Mouse (Mus musculus) heart, embryonic 11.5 days (tissue): Measurements from ENCODE around the gene Dock1. TPM values are rescaled to one million over a fixed set of nuclear protein-coding genes. Genes with fewer than 3 reads are reported as not detected.

Experiments
- ATAC-seq: fragments of 200-750 bp; cut with Nextera tagmentation; replicated peaks from 2 replicates; pipeline ENCODE4 v1.8.0; 2017; ENCODE audit warnings: moderate library complexity; ENCODE audit not compliant: insufficient number of reproducible peaks, low FRiP score, low TSS enrichment
- H3K27ac ChIP-seq: fragments of 300-500 bp; sonication (generic); 2 replicates; pipeline ENCODE4 v1.5.1; 2014; ENCODE audit warnings: mild to moderate bottlenecking, low read depth, low read length
- H3K27me3 ChIP-seq: fragments of 300-500 bp; sonication (generic); 2 replicates; pipeline ENCODE4 v1.6.1; 2014; ENCODE audit warnings: mild to moderate bottlenecking, low read length, mixed read lengths; ENCODE audit not compliant: control insufficient read depth, insufficient read depth
- H3K36me3 ChIP-seq: fragments of 300-500 bp; sonication (generic); 2 replicates; pipeline ENCODE4 v1.6.1; 2014; ENCODE audit warnings: mild to moderate bottlenecking, low read length, moderate library complexity, mixed read lengths; ENCODE audit not compliant: control insufficient read depth, insufficient read depth
- H3K4me1 ChIP-seq: fragments of 300-500 bp; sonication (generic); 2 replicates; pipeline ENCODE4 v1.6.1; 2014; ENCODE audit warnings: low read length; ENCODE audit not compliant: control insufficient read depth, insufficient read depth
- H3K4me2 ChIP-seq: fragments of 300-500 bp; sonication (generic); 2 replicates; pipeline ENCODE4 v1.6.1; 2014; ENCODE audit warnings: mild to moderate bottlenecking, moderate library complexity
- H3K4me3 ChIP-seq: fragments of 300-500 bp; sonication (generic); 2 replicates; pipeline ENCODE4 v1.5.1; 2014; ENCODE audit warnings: low read depth, low read length
- H3K9ac ChIP-seq: fragments of 300-500 bp; sonication (generic); 2 replicates; pipeline ENCODE4 v1.6.1; 2014; ENCODE audit warnings: mild to moderate bottlenecking, low read depth, low read length, moderate library complexity
- H3K9me3 ChIP-seq: fragments of 300-500 bp; sonication (generic); replicated peaks from 2 replicates; pipeline ENCODE4 v1.6.1; 2016; ENCODE audit warnings: low read length; ENCODE audit not compliant: control insufficient read depth
- WGBS: fragments of 180-500 bp; shearing (Covaris S2); extraction: QIAGEN DNeasy Blood & Tissue Kit; methylation state at CpG from one replicate; pipeline ENCODE4 v1.1.7; 2014; ENCODE audit not compliant: insufficient replicate concordance; 5-methylcytosine and 5-hydroxymethylcytosine counted together
- polyA plus RNA-seq: library from polyadenylated mRNA; unstranded; fragments of >200 nt; fragmentation: Nextera tagmentation; extraction: Ambion mirVana; gene quantifications from 2 replicates; pipeline ENCODE4 v1.2.1, GENCODE M21; 2014

Gene Dock1
- polyA plus RNA-seq, 1 experiment from 2014 or later = 26.0 TPM

- WGBS = 42% methylated on average over 3 of the region's 3 CpGs
- H3K4me2 ChIP-seq = no peak overlapping the region; the same call in 1 of the 2 replicates
- H3K9ac ChIP-seq = no peak overlapping the region
- peaks cover 13% of the 10 kb centered on the region for H3K4me1 ChIP-seq
- peaks cover 10% of the 10 kb centered on the region for H3K27me3 ChIP-seq
- H3K27ac ChIP-seq = no peak overlapping the region
- H3K9me3 ChIP-seq = no peaks in the 10 kb centered on the region
- ATAC-seq = no peak
- no peaks in the 10 kb centered on the region for H3K36me3 ChIP-seq
- no peak overlapping the region for H3K4me3 ChIP-seq
Observed at GRCm38 (mm10) chr7:135031466-135031865, 361.0 kb downstream of the Dock1 start.

GRCm38 (mm10) chr7:135034811-135035210 is 364.4 kb downstream of the Dock1 start:
- no peak for ATAC-seq
- H3K4me2 ChIP-seq = no peak overlapping the region
- peaks cover 13% of the 10 kb centered on the region for H3K4me1 ChIP-seq
- H3K36me3 ChIP-seq = no peaks in the 10 kb centered on the region
- 83% methylated on average over 5 of the region's 5 CpGs for WGBS
- H3K4me3 ChIP-seq = no peak overlapping the region
- no peak overlapping the region for H3K9ac ChIP-seq
- H3K27me3 ChIP-seq = peaks cover 4% of the 10 kb centered on the region; the same call in 1 of the 2 replicates
- no peak overlapping the region for H3K27ac ChIP-seq
- H3K9me3 ChIP-seq = no peaks in the 10 kb centered on the region

GRCm38 (mm10) chr7:135035651-135036050 is 365.2 kb downstream of the Dock1 start:
- Histone ChIP-seq H3K4me2 (no peak overlapping the region), H3K36me3 (no peaks in the 10 kb centered on the region), H3K27me3 (no peaks in the 10 kb centered on the region), H3K4me1 (peaks cover 13% of the 10 kb centered on the region), H3K27ac (no peak overlapping the region), H3K9me3 (no peaks in the 10 kb centered on the region), H3K4me3 (no peak overlapping the region), H3K9ac (no peak overlapping the region)
- 47% methylated on average over 2 of the region's 2 CpGs for WGBS
- ATAC-seq = no peak

- Histone ChIP-seq H3K4me1 (no peaks in the 10 kb centered on the region), H3K4me3 (no peak overlapping the region), H3K27me3 (no peaks in the 10 kb centered on the region), H3K9ac (no peak overlapping the region), H3K27ac (no peak overlapping the region), H3K9me3 (no peaks in the 10 kb centered on the region), H3K4me2 (no peak overlapping the region), H3K36me3 (no peaks in the 10 kb centered on the region)
- WGBS = 79% methylated on average over 1 of the region's 1 CpGs
- ATAC-seq = no peak
Observed at GRCm38 (mm10) chr7:135038930-135039329, 368.5 kb downstream of the Dock1 start.

GRCm38 (mm10) chr7:135043931-135044765 is 373.7 kb downstream of the Dock1 start:
- Histone ChIP-seq H3K27ac (no peak overlapping the region), H3K36me3 (no peaks in the 10 kb centered on the region), H3K9ac (no peak overlapping the region), H3K4me3 (no peak overlapping the region), H3K4me1 (peaks cover 3% of the 10 kb centered on the region; the same call in 1 of the 2 replicates), H3K27me3 (no peaks in the 10 kb centered on the region), H3K4me2 (no peak overlapping the region), H3K9me3 (peaks cover 2% of the 10 kb centered on the region; the same call in 1 of the 2 replicates)
- ATAC-seq = no peak
- 88% methylated on average over 12 of the region's 12 CpGs for WGBS

GRCm38 (mm10) chr7:135049416-135049815 is 379.0 kb downstream of the Dock1 start:
- H3K4me1 ChIP-seq = peaks cover 3% of the 10 kb centered on the region; the same call in 1 of the 2 replicates
- no peak for ATAC-seq
- H3K36me3 ChIP-seq = no peaks in the 10 kb centered on the region
- no peaks in the 10 kb centered on the region for H3K27me3 ChIP-seq
- no peak overlapping the region for H3K27ac ChIP-seq
- 82% methylated on average over 2 of the region's 2 CpGs for WGBS
- H3K4me2 ChIP-seq = no peak overlapping the region
- H3K9me3 ChIP-seq = peaks cover 2% of the 10 kb centered on the region; the same call in 1 of the 2 replicates
- no peak overlapping the region for H3K9ac ChIP-seq
- no peak overlapping the region for H3K4me3 ChIP-seq

GRCm38 (mm10) chr7:135053186-135053715 is 382.8 kb downstream of the Dock1 start:
- 86% methylated on average over 8 of the region's 8 CpGs for WGBS
- H3K36me3 ChIP-seq = no peaks in the 10 kb centered on the region
- no peak overlapping the region for H3K9ac ChIP-seq
- no peak overlapping the region for H3K4me2 ChIP-seq
- H3K9me3 ChIP-seq = no peaks in the 10 kb centered on the region
- ATAC-seq = no peak
- H3K4me3 ChIP-seq = no peak overlapping the region
- H3K27me3 ChIP-seq = no peaks in the 10 kb centered on the region
- no peaks in the 10 kb centered on the region for H3K4me1 ChIP-seq
- H3K27ac ChIP-seq = no peak overlapping the region

GRCm38 (mm10) chr7:135054664-135055063 is 384.2 kb downstream of the Dock1 start:
- no peak overlapping the region for H3K4me2 ChIP-seq
- no peaks in the 10 kb centered on the region for H3K27me3 ChIP-seq
- WGBS = 54% methylated on average over 7 of the region's 7 CpGs
- no peaks in the 10 kb centered on the region for H3K4me1 ChIP-seq
- no peaks in the 10 kb centered on the region for H3K36me3 ChIP-seq
- ATAC-seq = no peak
- H3K9me3 ChIP-seq = no peaks in the 10 kb centered on the region
- no peak overlapping the region for H3K9ac ChIP-seq
- H3K27ac ChIP-seq = no peak overlapping the region
- no peak overlapping the region for H3K4me3 ChIP-seq
